Mouse (Mus musculus) bone marrow macrophage, adult 2 months (primary cell): ENCODE results near the gene Prep.

Experiments used
- CTCF ChIP-seq: IDR thresholded peaks from 2 replicates; pipeline ENCODE4 v1.5.1; 2012; ENCODE audit warnings: low read depth, mild to moderate bottlenecking, low read length, moderate library complexity
- POLR2A ChIP-seq: IDR thresholded peaks from 2 replicates; pipeline ENCODE4 v1.6.1; 2012; ENCODE audit warnings: mild to moderate bottlenecking, low read depth, low read length, borderline replicate concordance

GRCm38 (mm10) chr10:45109041-45109440, 42.0 kb downstream of the Prep start:
- TF ChIP-seq POLR2A (no peak), CTCF (no peak)
